Comparison of ENCODE assay signal across 17 mouse cellular contexts in genomic region chr5:100648046-100648445, GRCm38 (mm10). TPM values are rescaled to one million over a fixed set of nuclear protein-coding genes. Genes with fewer than 3 reads are reported as not detected.
A peak's percentile ranks its signal among the peaks of the same experiment; 100 is the strongest.
DNase-seq lines count a peak whose midpoint lies in the region; ATAC-seq and TF ChIP-seq lines count a peak whose summit lies in the region.
"Had no signal": no experiment of that assay in that cellular context is flagged by ENCODE, and none has a peak within 500 bp of the region (broad histone marks: within the 10 kb centered on the region; RNA-seq: fewer than 3 reads in every experiment).

No protein-coding gene starts in this region.

- peak in 1 of 2 experiments; percentile 48; a peak in 1 of 4 replicates for TF ChIP-seq EP300 in MEL (IDR thresholded peaks at IDR 0.05; ENCODE audit: low read depth in 1 of 2, low read length in 2 of 2)
- TF ChIP-seq EP300 in liver, postnatal 0 days (IDR thresholded peaks at IDR 0.05; ENCODE audit: low read depth) = no peak

- WGBS in heart, embryonic 15.5 days = 11% methylated on average over 10 of the region's 10 CpGs
- WGBS in intestine, embryonic 15.5 days = 53% methylated on average over 10 of the region's 10 CpGs
- WGBS in liver, postnatal 0 days (ENCODE audit: insufficient replicate concordance) = 40% methylated on average over 10 of the region's 10 CpGs
- WGBS in kidney, embryonic 14.5 days = 63% methylated on average over 10 of the region's 10 CpGs
- 69% methylated on average over 10 of the region's 10 CpGs for WGBS in midbrain, embryonic 11.5 days

- no peak for DNase-seq in heart, adult 8-10 months (ENCODE audit: low spot score)
- DNase-seq in MEL (ENCODE audit: low read depth, low spot score) = peak; percentile 51
- no peak for DNase-seq in liver, postnatal 0 days
- no peak for DNase-seq in midbrain, embryonic 11.5 days (ENCODE audit: low spot score, missing footprints)
- no peak for DNase-seq in ovary, postnatal 36 days (ENCODE audit: low spot score)
- DNase-seq: adrenal gland, postnatal 25 days; cerebellum, postnatal 14 days; heart, postnatal 10 days; kidney, postnatal 14 days; lung, postnatal 10 days; right cerebral cortex, postnatal 4 days had no signal

- no peak overlapping the region for H3K27ac ChIP-seq in heart, embryonic 15.5 days
- no peak overlapping the region for H3K27ac ChIP-seq in MEL (ENCODE audit: control insufficient read depth, low read depth, low read length)
- H3K27ac ChIP-seq in intestine, embryonic 15.5 days = peak overlapping the region; percentile 15; the same call in 1 of the 2 replicates
- H3K27ac ChIP-seq in liver, postnatal 0 days (ENCODE audit: low read depth) = no peak overlapping the region
- no peak overlapping the region for H3K27ac ChIP-seq in kidney, embryonic 14.5 days (ENCODE audit: low read depth, low read length)
- H3K27ac ChIP-seq in midbrain, embryonic 11.5 days (ENCODE audit: low read depth, low read length) = no peak overlapping the region
- H3K27ac ChIP-seq: embryonic facial prominence, embryonic 10.5 days; limb, embryonic 12.5 days had no signal

- H3K4me2 ChIP-seq in heart, embryonic 15.5 days = peak overlapping the region; percentile 51
- no peak overlapping the region for H3K4me2 ChIP-seq in intestine, embryonic 15.5 days (replicated peaks)
- peak overlapping the region; percentile 53 for H3K4me2 ChIP-seq in liver, postnatal 0 days (ENCODE audit: low read depth, low read length)
- no peak overlapping the region for H3K4me2 ChIP-seq in kidney, embryonic 14.5 days (replicated peaks; ENCODE audit: low read depth, low read length)
- no peak overlapping the region for H3K4me2 ChIP-seq in midbrain, embryonic 11.5 days
- H3K4me2 ChIP-seq: limb, embryonic 12.5 days had no signal

- no peak overlapping the region for H3K4me3 ChIP-seq in heart, embryonic 15.5 days
- peak overlapping the region; percentile 38 to 54 for H3K4me3 ChIP-seq in MEL (ENCODE audit: control insufficient read depth in 1 of 2, insufficient read depth in 1 of 2, low read depth in 2 of 2, low read length in 2 of 2)
- H3K4me3 ChIP-seq in intestine, embryonic 15.5 days (replicated peaks) = no peak overlapping the region
- no peak overlapping the region; the same call in 1 of the 2 replicates for H3K4me3 ChIP-seq in liver, postnatal 0 days (ENCODE audit: low read depth, low read length)
- H3K4me3 ChIP-seq in kidney, embryonic 14.5 days (ENCODE audit: low read length) = no peak overlapping the region
- H3K4me3 ChIP-seq in midbrain, embryonic 11.5 days (ENCODE audit: low read depth, low read length) = no peak overlapping the region
- H3K4me3 ChIP-seq: embryonic facial prominence, embryonic 10.5 days; limb, embryonic 12.5 days had no signal

- ATAC-seq in heart, embryonic 15.5 days (replicated peaks; ENCODE audit: insufficient number of reproducible peaks, insufficient read depth, low FRiP score, low read depth) = no peak
- ATAC-seq in intestine, embryonic 15.5 days = peak; percentile 29
- no peak for ATAC-seq in liver, postnatal 0 days
- no peak for ATAC-seq in kidney, embryonic 14.5 days (ENCODE audit: low FRiP score, low TSS enrichment)
- no peak for ATAC-seq in midbrain, embryonic 11.5 days (ENCODE audit: low FRiP score)
- ATAC-seq: inflammation-experienced regulatory T-cells, adult 6 months had no signal

- TF ChIP-seq POLR2A in MEL (IDR thresholded peaks at IDR 0.05; ENCODE audit: control insufficient read depth in 1 of 2, insufficient read depth in 1 of 2, low read depth in 1 of 2, low read length in 2 of 2, poor library complexity in 1 of 2) = no peak

- no peak for TF ChIP-seq RAD21 in MEL (IDR thresholded peaks at IDR 0.05; ENCODE audit: low read depth, low read length)

- no peak for TF ChIP-seq CTCF in MEL (IDR thresholded peaks at IDR 0.05 in 2 of 3, conservative IDR thresholded peaks at IDR 0.05 in 1 of 3; ENCODE audit: control insufficient read depth in 1 of 3, insufficient read depth in 1 of 3, low read depth in 2 of 3, low read length in 3 of 3, poor library complexity in 1 of 3, severe bottlenecking in 1 of 3)
- TF ChIP-seq CTCF in liver, postnatal 0 days (IDR thresholded peaks at IDR 0.05; ENCODE audit: low read depth) = no peak

- no peaks in the 10 kb centered on the region for H3K79me2 ChIP-seq in MEL (ENCODE audit: control insufficient read depth, insufficient read depth, low read length, poor library complexity)

- no peaks in the 10 kb centered on the region for H3K27me3 ChIP-seq in heart, embryonic 15.5 days
- no peaks in the 10 kb centered on the region for H3K27me3 ChIP-seq in MEL (ENCODE audit: control insufficient read depth in 1 of 2, insufficient read depth in 2 of 2, low read length in 2 of 2)
- H3K27me3 ChIP-seq in intestine, embryonic 15.5 days (replicated peaks) = no peaks in the 10 kb centered on the region
- H3K27me3 ChIP-seq in liver, postnatal 0 days (ENCODE audit: insufficient read depth, low read length) = no peaks in the 10 kb centered on the region
- no peaks in the 10 kb centered on the region for H3K27me3 ChIP-seq in kidney, embryonic 14.5 days (ENCODE audit: control insufficient read depth, insufficient read depth, low read length)
- H3K27me3 ChIP-seq in midbrain, embryonic 11.5 days (ENCODE audit: control insufficient read depth, insufficient read depth, low read length) = no peaks in the 10 kb centered on the region
- H3K27me3 ChIP-seq: limb, embryonic 12.5 days had no signal

- H3K9me3 ChIP-seq in heart, embryonic 15.5 days (replicated peaks) = no peaks in the 10 kb centered on the region
- no peaks in the 10 kb centered on the region for H3K9me3 ChIP-seq in MEL (replicated peaks; ENCODE audit: insufficient read depth, low read length)
- no peaks in the 10 kb centered on the region for H3K9me3 ChIP-seq in intestine, embryonic 15.5 days
- no peaks in the 10 kb centered on the region for H3K9me3 ChIP-seq in liver, postnatal 0 days (ENCODE audit: low read length)
- H3K9me3 ChIP-seq in kidney, embryonic 14.5 days (ENCODE audit: control insufficient read depth, low read length) = no peaks in the 10 kb centered on the region
- H3K9me3 ChIP-seq in midbrain, embryonic 11.5 days (ENCODE audit: control insufficient read depth, low read length) = no peaks in the 10 kb centered on the region
- H3K9me3 ChIP-seq: embryonic facial prominence, embryonic 10.5 days; limb, embryonic 12.5 days had no signal

- no peaks in the 10 kb centered on the region for H3K36me3 ChIP-seq in heart, embryonic 15.5 days
- peaks cover 0 to 16% of the 10 kb centered on the region in 2 experiments; a peak in 2 of 4 replicates for H3K36me3 ChIP-seq in MEL (ENCODE audit: control insufficient read depth in 1 of 2, insufficient read depth in 2 of 2, low read length in 2 of 2)
- H3K36me3 ChIP-seq in intestine, embryonic 15.5 days = no peaks in the 10 kb centered on the region
- H3K36me3 ChIP-seq in liver, postnatal 0 days (replicated peaks; ENCODE audit: insufficient read depth, low read length) = no peaks in the 10 kb centered on the region
- no peaks in the 10 kb centered on the region for H3K36me3 ChIP-seq in kidney, embryonic 14.5 days (ENCODE audit: control insufficient read depth, insufficient read depth, low read length)
- no peaks in the 10 kb centered on the region for H3K36me3 ChIP-seq in midbrain, embryonic 11.5 days (ENCODE audit: control insufficient read depth, insufficient read depth, low read length)
- H3K36me3 ChIP-seq: limb, embryonic 12.5 days had no signal

- H3K9ac ChIP-seq in heart, embryonic 15.5 days = no peak overlapping the region
- peak overlapping the region; percentile 10; the same call in 1 of the 2 replicates for H3K9ac ChIP-seq in MEL (ENCODE audit: control insufficient read depth, low read depth, low read length, poor library complexity, severe bottlenecking)
- H3K9ac ChIP-seq in intestine, embryonic 15.5 days = no peak overlapping the region
- H3K9ac ChIP-seq in liver, postnatal 0 days (replicated peaks) = no peak overlapping the region
- no peak overlapping the region for H3K9ac ChIP-seq in kidney, embryonic 14.5 days (ENCODE audit: low read depth, low read length)
- H3K9ac ChIP-seq in midbrain, embryonic 11.5 days (ENCODE audit: low read length) = no peak overlapping the region
- H3K9ac ChIP-seq: limb, embryonic 12.5 days had no signal

- H3K4me1 ChIP-seq in heart, embryonic 15.5 days (replicated peaks) = peaks cover 23% of the 10 kb centered on the region
- peaks cover 3 to 30% of the 10 kb centered on the region in 2 experiments for H3K4me1 ChIP-seq in MEL (ENCODE audit: control insufficient read depth in 1 of 2, insufficient read depth in 2 of 2, low read length in 2 of 2)
- 0 out of 2 replicates have a peak, but pooled peaks cover 14% of the 10 kb centered on the region for H3K4me1 ChIP-seq in intestine, embryonic 15.5 days (replicated peaks)
- H3K4me1 ChIP-seq in liver, postnatal 0 days (ENCODE audit: insufficient read depth) = peaks cover 42% of the 10 kb centered on the region
- H3K4me1 ChIP-seq in kidney, embryonic 14.5 days (ENCODE audit: control insufficient read depth, insufficient read depth, low read length) = 0 out of 2 replicates have a peak, but pooled peaks cover 6% of the 10 kb centered on the region
- no peaks in the 10 kb centered on the region for H3K4me1 ChIP-seq in midbrain, embryonic 11.5 days (ENCODE audit: control insufficient read depth, insufficient read depth, low read length)
- H3K4me1 ChIP-seq: limb, embryonic 12.5 days had no signal

TF ChIP-seq in MEL, 35 proteins besides CTCF, POLR2A, EP300 and RAD21 (continues in another document):
- no peak for TF ChIP-seq MEF2A (IDR thresholded peaks at IDR 0.05; ENCODE audit: extremely low read depth, insufficient replicate concordance, low read depth, low read length, poor library complexity, severe bottlenecking)
- peak; percentile 40; the same call in 1 of the 2 replicates for TF ChIP-seq USF1 (IDR thresholded peaks at IDR 0.05; ENCODE audit: low read depth, low read length)
- TF ChIP-seq POLR2AphosphoS5 (IDR thresholded peaks at IDR 0.05; ENCODE audit: borderline replicate concordance, low read depth, low read length) = no peak
- no peak for TF ChIP-seq USF2 (IDR thresholded peaks at IDR 0.05; ENCODE audit: borderline replicate concordance in 1 of 2, insufficient read depth in 1 of 2, low read depth in 1 of 2, low read length in 2 of 2)
- no peak for TF ChIP-seq CHD1 (IDR thresholded peaks at IDR 0.05; ENCODE audit: low read depth, low read length)
- TF ChIP-seq MAZ (IDR thresholded peaks at IDR 0.05; ENCODE audit: low read depth, low read length) = no peak

RNA-seq across cellular contexts. Expression of gene Coq2, which starts 26.9 kb away (rescaled TPM):
- 63.2 and 68.2 TPM in 2 replicates for polyA plus RNA-seq in heart, embryonic 15.5 days (2015; fragmentation: Nextera tagmentation; extraction: Ambion mirVana)
- total RNA-seq in heart, adult 8-10 months (2022) = 100 to 1,000 TPM; 110 to 120 (median 111) TPM
- 30.9 and 35.4 TPM in 2 replicates for total RNA-seq in MEL (2012; rRNA removed)
- polyA plus RNA-seq in MEL (2012; ENCODE audit: insufficient read depth in 1 of 2, insufficient read length in 2 of 2, low read depth in 1 of 2, low replicate concordance in 2 of 2, missing spikeins in 1 of 2) = 10 to 100 TPM in 1 of 2 experiments, not detected in 1; 56.1 TPM
- 67.6 and 70.5 TPM in 2 replicates for polyA plus RNA-seq in intestine, embryonic 15.5 days (2015; fragmentation: Nextera tagmentation; extraction: Ambion mirVana)
- polyA plus RNA-seq in liver, postnatal 0 days (2015; fragmentation: Nextera tagmentation; extraction: Ambion mirVana) = 25.8 and 28.0 TPM in 2 replicates
- polyA plus RNA-seq in kidney, embryonic 14.5 days (2014; fragmentation: Nextera tagmentation; extraction: Ambion mirVana) = 62.0 and 76.4 TPM in 2 replicates
- 50.8 and 59.4 TPM in 2 replicates for polyA plus RNA-seq in midbrain, embryonic 11.5 days (2014; fragmentation: Nextera tagmentation; extraction: Ambion mirVana)

Comparison
In these comparisons a context has a peak if more than half of its experiments do, and no peak if none do; other contexts are left out.
1. H3K4me2 ChIP-seq: peak in heart, embryonic 15.5 days (single experiment) and liver, postnatal 0 days (single experiment); none in intestine, embryonic 15.5 days (single experiment), kidney, embryonic 14.5 days (single experiment) and midbrain, embryonic 11.5 days (single experiment).
2. H3K4me3 ChIP-seq: peak in MEL (2 of 2); none in heart, embryonic 15.5 days (single experiment), intestine, embryonic 15.5 days (single experiment), liver, postnatal 0 days (single experiment), kidney, embryonic 14.5 days (single experiment) and midbrain, embryonic 11.5 days (single experiment).